Mouse (Mus musculus): ENCODE measurements around the gene Pbdc1.
"Not testable (repeated sequence)": the region's sequence is repeated elsewhere in the genome, so short reads cannot be mapped to it uniquely, and the experiment has no call there.

The Pbdc1 gene

DNA sequence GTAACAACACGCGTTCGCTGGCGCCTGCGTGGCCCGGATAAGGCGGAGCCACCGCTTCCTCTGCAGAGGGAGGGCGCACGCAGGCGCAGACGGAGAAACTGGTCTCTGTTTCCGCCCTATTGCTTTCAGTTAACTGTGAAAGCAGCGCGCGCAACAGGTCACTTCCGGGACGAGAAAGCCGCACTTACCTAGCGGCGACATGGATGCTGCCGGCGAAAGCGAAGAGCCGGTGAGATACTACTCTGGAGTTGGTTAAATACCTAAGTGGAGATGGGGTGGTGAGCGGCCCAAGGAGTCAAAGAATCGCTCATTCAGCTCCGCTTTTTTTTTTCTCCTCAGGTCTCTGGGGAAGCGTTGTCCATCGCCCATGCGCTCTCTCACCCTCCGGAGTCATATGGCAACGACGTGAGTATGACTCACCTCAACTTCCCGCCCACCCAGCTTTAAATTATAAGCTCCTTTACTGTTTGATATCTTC lies at the start of gene Pbdc1:
TSS of gene Pbdc1 (plus strand) at position 142 of the 478 bp plus-strand sequence.
- peak; percentile 90 for DNase-seq

DNA sequence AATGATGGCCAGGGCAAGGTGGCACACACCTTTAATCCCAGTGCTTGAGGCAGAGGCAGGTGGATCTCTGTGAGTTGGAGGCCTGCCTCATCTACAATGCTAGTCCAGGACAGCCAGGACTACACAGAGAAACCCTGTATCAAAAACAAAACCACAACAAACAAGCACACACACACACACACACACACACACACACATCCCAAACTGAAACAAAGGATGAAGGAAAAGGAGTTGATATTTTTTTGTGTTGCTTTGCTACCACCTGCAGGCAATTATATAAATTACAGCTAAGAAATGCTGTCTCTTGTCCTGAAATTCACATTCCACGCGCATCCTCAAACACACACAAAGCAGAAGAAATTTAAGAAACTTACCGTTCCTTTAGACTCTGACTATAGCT lies 41.9 kb upstream of the Pbdc1 start:
- no peak for DNase-seq

DNA sequence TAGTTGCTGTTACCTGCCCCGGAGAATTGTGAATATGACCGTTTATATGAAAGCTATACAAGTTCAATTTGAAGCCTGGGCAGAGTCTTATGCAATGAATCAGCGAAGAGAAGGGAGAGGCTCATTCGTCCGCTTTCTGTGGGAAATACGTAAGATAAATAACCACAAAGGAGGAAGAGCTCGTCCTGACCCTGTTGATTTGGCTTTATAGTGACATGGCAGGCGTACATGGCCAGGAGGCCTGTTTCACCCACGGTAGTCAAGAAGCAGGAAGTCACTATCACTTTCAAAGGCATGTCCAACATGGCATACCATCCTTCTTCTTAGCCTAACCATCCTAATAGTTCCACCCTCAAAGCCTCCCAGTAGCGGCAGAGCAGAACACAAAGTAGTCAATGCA lies 15.3 kb upstream of the Pbdc1 start:
- no peak for DNase-seq

DNA sequence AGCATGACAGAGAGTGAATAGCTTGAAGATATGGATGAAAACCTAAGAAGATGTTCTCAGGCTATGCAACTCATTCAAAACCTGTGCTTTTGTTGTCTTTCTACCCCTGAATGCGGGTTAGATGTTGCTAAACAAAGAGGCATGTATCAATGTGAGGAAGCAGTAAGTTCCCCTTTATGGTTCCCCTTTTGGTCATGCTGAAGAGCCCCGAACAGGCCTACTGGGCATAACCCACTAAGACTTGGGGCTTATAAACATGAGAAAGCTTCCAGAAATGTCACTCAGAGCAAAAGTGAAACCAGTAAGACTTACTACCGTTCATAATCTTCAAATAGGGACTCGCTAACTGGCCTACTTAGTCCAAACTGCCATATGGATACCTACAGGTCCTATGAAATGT lies 14.8 kb upstream of the Pbdc1 start:
- DNase-seq, result no peak

DNA sequence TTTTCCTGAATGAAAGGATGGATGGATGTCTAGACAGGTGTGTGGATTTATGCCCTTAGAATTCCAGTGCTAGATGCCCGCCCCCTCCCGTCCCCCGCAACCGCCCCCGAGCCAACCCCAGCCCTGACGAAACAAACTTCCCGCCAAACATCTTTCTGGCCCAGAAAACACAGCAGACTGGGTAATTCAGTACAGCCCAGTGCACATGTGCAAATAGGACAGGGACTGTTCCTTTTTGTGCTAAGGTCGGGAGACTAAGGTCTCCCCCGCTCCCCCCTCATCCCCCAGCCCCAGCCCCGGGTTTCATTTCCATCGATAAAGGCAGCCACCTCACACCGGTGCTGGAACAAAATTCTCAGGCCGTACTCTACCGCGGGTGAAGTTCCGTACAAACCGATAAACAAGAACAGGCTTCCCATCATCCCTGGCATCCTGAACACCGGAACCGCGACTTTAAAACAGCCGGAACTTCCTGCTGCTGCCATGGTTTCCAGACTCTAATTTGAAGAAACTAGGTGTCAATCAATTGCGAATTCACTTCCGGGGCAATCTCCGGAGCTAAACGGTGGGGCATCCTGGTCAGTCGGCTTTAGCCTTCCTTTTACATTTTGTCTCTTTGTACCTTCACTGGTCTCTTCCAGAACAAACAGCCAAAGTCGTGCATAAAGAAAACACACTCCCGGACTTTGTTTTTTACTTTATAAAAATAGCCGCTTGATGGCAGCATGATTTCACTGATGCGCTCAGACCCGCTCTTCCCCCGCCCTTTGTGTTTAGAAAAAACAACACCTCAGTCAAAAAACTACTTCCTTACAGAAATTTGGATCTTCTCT lies 9.7 kb upstream of the Pbdc1 start:
- DNase-seq, result peak; percentile 83

DNA sequence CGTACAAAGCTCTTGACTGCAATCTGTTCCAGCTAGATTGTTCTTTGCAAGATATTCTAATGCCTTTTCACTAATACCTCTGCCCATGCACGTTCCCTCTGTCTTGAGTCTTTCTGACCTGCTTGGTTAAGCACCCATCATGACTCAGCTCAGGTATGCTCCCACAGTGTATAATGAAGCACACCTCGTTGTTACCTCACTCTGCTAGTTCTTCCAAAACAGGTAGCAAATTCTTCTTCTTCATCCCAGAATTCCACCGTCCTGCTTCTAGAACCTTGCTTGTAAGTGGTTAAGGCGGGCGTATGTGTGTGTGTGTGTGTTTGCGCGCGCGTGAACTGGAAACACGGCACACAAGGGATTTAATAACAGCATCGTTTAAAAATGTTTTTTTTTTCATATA lies 405 bp upstream of the Pbdc1 start:
- no peak for DNase-seq

DNA sequence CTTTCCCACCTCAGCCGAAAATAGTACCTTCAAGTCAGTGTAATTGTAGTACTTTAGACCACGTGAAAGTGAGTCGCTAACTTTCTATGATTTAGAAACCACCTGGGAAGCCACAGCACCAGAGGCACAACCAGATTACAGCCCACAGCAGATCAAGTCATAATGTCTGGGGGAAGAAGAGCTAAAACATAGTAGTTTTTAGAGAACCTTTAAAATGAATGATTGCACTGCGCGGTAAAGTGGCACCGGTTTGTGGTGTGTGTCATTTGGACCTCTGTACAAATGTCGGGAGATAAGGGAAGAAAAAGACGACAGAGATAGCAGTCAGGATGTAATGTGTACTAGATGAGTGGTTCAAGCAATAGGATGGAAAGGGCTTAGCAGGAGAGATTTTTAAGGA lies 540 bp downstream of the Pbdc1 start:
- DNase-seq, result no peak

DNA sequence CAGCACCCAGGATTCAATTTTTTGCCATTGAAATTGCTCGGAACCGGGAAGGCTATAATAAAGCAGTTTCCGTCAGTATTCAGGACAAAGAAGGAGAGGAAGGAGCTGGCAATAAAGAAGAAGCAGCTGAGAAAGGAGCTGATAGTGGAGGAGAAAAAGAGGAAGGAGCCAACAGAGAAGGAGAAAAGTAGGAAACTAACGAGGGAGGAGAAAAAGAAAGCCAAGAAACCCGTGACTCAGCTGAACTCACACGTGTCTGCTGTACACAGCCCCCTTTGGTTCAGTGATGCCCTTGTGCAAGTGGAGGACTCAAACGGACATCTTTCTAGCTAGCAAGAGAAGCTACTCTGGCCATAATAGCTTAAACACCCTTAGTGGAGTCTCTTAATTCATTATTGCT lies 3.5 kb downstream of the Pbdc1 start:
- DNase-seq, result not testable (repeated sequence)

DNA sequence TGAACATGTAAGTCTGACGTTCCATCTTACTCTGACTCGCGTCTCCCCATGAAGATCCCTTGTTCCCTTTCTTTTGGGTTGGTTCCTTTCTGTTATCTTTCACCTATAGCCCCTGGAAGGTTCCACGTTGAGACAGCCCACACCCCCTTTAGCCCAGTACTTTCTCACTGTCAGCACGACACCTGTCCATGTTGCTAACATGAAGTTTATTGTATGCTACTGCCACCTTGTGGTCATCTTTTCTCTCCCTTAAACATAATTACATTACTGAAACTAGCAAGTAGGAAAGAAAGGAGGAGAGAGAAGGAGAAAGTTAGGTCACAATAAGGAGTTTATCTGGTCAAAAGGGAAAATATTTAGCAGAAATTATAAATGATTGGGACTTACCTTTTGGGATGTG lies 24.6 kb downstream of the Pbdc1 start:
- DNase-seq, result no peak

DNA sequence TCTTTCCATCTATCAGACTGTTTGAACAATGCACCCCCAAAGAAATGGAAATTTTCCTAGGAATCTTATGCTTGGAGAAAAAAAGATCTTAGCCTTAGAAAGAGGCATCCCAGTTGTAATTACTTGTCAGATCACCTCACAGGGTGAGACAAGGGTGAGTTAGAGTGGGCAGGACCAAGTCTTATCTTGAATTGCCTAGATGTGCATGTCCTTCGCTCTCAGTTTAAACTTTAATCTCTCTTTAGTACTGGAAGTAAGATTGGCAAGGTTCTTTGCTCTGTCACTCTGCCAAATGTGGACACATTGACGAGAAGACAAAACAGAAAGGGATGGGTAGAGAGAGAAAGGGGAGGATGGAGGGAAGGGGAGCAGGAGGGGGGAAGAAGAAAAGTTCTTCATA lies 35.4 kb downstream of the Pbdc1 start:
- DNase-seq, result no peak

DNA sequence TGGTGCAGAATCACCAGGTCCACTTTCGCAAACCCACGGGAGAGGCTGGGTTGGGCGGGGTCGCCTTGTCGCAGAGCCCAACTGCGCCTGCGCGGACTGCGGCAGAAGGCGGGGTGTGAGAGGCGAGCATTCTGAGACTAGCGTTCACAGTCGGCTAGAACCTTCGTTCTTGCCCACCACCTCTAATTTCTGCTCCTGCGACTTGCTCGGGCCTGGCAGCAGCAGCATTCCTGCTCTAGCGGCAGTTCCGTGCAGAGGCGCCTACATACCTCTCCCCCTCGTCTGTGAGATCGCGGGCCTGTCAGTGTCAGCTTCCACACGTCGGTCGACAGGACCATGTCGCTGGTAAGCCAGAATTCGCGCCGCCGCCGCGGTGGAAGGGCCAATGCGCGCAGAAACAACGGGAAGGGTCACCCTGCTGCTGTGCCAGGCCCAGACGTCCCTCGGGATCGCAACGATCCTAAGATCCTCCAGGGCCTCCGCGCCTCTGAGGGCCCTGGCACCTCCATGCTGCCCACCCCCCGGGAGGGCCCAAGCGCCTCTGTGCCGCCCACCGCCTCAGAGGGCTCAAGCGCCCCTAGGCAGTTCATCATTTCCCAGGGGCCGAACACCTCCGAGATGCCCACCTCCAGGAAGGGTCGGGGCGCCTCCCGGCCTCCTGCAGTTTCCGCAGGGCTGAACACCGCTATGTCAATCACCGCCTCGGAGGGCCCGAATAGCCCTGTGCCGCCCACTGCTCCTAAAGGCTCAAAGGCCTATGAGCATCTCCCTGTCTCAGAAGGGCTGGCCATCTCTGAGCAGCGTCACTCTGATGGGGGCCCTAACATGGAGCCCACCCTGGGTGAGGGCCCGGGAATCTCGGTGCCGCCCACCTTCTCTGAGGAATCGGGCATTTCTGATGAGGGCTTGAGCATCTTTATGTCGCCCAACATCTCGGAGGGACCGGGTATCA lies 41.0 kb downstream of the Pbdc1 start, which contains the start of gene Magee1:
TSS of gene Magee1 (plus strand) at position 104 of the 952 bp plus-strand sequence.
- peak; percentile 93 for DNase-seq

DNA sequence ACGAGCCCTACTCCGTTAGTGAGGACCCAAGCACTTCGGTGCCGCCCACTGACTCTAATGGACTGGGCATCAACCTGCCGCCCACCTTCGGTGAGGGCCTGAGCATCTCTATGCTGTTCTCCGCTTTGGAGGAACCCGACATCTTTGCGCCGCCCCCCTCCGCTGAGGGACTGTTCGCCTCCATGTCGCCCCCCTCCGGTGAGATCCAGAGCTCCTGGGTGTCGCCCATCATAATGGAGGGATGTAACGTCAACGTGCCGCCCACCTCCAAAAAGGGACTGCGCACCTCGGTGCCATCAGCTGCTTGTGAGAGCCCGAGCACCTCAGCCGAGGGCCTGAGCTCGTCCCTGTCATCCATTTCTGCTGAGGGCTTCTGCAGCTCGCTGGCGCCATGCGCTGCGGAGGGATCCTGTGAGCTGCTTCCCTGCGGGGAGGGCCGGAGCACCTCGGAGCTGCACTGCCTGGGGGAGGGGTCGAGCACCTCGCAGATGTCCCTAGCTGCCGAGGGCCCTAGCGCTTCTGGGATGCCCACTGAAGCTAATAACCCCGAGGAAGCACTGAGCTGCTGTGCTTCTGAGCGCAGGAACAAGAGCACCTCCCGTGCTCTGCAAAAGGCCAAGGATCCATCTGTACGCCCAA lies 41.8 kb downstream of the Pbdc1 start:
- DNase-seq, result peak; percentile 84

DNA sequence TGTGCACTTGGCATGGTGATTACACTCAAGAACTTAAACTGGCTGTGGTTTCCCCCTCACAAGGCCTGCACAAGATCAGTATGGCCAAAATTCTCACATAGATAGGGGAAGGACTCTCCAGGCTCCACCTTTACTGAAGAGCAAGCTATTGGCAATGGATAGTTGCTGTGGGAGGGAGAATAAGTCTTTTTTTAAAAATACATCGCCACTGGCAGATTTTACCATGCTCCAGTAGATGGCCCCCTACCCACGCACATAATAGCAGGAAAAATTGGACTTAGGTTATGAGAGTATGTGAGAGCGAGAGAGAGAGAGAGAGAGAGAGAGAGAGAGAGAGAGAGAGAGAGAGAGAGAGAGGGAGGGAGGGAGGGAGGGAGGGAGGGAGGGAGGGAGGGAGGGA lies 45.3 kb downstream of the Pbdc1 start:
- no peak for DNase-seq

DNA sequence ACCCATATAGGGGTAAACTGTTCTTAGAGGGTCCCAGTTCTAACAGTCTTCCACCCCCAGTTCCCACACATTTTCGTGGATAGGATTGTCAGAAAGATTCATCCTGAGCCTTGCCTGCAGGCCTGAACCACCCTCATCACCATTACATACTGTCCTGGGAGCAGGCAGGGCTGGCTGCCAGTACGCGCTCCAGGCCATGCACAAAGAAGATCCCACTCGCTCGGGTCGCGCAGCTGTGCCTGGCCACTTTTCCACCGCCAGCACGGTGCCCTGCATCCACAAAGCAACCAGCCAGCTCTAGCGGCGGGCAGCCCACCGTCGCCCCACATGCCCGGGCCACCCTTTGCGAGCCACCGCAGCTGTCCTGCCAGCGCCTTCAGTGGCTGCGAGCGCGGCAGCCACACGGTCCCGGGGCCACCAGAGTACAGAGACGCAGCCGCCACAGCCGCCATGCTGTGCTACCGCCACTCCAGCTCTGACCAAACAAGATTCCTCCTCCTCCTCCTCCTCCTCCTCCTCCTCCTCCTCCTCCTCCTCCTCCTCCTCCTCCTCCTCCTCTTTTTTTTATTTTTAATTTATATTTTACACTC lies 72.4 kb downstream of the Pbdc1 start:
- DNase-seq, result no peak

DNA sequence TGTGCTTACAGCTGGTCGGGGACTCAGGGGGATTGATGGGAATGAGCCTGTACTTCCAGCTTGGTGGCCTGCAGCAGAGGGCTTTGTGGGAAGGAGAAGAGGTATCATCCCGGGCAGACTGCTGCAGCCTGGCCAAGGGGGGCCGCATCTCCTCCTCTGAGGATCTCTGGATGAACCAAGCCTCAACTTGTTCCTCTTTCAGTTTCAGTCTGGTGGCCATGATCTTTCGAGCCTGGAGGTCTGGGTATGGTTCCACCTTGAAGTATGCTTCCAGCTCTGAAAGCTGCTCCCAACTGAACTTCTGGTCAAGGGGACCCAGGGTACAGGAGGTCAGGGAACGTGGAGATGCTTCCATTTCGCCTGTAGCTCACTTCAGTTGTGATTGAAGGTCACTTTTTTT lies 85.5 kb downstream of the Pbdc1 start:
- not testable (repeated sequence) for DNase-seq
